Mouse (Mus musculus) splenic B cell, adult 2 months (primary cell): Measurements from ENCODE around the gene Srgap3.

Source experiments
- DNase-seq: peaks from one replicate; pipeline ENCODE4 v3.0.0-alpha.2; 2011; ENCODE audit warnings: low read depth, low spot score
- H3K27me3 ChIP-seq: 2 replicates; pipeline ENCODE4 v1.6.1; 2012; ENCODE audit warnings: mild to moderate bottlenecking, low read length, moderate library complexity, mixed read lengths; ENCODE audit not compliant: control insufficient read depth, poor library complexity, insufficient read depth, severe bottlenecking
- H3K36me3 ChIP-seq: 2 replicates; pipeline ENCODE4 v1.6.1; 2012; ENCODE audit warnings: mild to moderate bottlenecking, low read length, moderate library complexity, mixed read lengths; ENCODE audit not compliant: control insufficient read depth, poor library complexity, insufficient read depth, severe bottlenecking

The Srgap3 gene

GRCm38 (mm10) chr6:112958360-112958759 lies 11.3 kb upstream of the Srgap3 start:
- Histone ChIP-seq H3K36me3 (no peaks in the 10 kb centered on the region), H3K27me3 (no peaks in the 10 kb centered on the region)
- no peak for DNase-seq

DNA sequence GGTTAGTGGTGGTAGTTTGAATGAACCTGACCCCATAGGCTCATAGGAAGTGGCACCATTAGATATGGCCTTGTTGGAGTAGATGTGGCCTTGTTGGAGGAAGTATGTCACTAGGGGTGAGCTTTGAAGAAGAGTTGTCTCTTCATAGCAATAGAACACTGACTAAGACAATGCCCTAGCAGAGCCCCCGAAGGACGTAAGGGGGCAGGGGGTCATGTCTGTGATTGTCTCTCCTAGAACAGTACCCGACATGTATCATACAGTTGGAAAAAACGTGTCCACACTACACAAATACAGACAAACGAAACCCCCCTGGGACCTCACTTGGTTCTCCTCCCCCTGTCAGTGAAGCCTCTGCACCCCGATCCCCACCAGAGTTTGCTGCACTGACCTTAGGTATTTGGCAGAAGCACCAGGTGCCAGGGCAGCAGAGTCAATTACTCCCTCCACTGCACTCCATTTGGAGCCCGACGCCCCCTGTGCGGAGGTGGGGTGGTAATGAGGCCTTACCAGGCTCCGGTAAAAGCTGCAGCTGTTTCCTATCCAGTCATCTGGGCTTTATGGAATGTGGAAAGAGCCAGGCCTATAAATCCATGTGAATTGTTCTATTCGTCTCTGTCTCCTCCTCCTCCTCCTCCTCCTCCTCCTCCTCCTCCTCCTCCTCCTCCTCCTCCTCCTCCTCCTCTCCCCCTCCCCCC lies 10.7 kb upstream of the Srgap3 start:
- H3K36me3 ChIP-seq: no peaks in the 10 kb centered on the region

GRCm38 (mm10) chr6:112955773-112956172 lies 8.7 kb upstream of the Srgap3 start:
- H3K36me3 ChIP-seq: no peaks in the 10 kb centered on the region
- no peaks in the 10 kb centered on the region for H3K27me3 ChIP-seq
- DNase-seq: no peak

More for the DNA sequence above, 10.7 kb upstream of the Srgap3 start:
- H3K27me3 ChIP-seq: no peaks in the 10 kb centered on the region
- no peak for DNase-seq

DNA sequence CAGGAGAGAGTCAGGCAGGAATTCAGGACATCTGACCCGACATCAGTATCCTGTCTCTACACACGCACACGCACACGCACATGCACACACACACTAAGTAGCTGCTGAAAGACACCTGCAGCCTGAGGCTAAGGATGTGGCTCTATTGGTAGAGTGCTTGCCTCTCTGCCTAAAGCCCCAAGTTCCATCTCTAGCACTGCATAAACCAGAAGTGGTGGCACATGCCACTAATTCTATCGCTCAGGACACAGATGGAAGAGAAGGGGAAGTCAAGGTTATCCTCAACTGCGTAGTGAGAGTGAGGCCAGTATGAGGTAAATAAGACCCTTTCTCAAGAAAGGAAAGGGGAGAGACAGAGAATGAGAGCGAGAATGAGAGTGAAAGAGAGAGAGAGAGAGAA lies 6.8 kb upstream of the Srgap3 start:
- no peaks in the 10 kb centered on the region for H3K36me3 ChIP-seq
- no peak for DNase-seq
- no peaks in the 10 kb centered on the region for H3K27me3 ChIP-seq

DNA sequence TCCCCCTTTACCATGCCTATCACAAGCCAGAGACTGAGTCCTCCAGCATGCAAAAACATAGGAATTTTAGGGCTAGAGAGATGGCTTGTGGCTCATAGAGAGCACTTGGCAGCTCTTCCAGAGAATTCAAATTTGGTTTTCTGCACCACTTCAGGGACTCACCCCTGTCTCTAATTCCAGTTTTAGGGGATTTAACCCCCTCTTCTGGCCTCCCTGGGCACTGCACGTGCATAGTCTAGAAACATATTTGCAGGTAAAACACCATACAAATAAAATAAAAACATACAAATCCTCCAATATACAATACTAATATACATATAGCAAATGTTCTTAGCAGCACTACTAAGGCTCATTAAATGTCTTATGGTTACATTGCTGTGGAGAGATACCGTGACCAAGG lies 4.2 kb upstream of the Srgap3 start:
- H3K36me3 ChIP-seq: no peaks in the 10 kb centered on the region
- no peak for DNase-seq
- H3K27me3 ChIP-seq: no peaks in the 10 kb centered on the region

DNA sequence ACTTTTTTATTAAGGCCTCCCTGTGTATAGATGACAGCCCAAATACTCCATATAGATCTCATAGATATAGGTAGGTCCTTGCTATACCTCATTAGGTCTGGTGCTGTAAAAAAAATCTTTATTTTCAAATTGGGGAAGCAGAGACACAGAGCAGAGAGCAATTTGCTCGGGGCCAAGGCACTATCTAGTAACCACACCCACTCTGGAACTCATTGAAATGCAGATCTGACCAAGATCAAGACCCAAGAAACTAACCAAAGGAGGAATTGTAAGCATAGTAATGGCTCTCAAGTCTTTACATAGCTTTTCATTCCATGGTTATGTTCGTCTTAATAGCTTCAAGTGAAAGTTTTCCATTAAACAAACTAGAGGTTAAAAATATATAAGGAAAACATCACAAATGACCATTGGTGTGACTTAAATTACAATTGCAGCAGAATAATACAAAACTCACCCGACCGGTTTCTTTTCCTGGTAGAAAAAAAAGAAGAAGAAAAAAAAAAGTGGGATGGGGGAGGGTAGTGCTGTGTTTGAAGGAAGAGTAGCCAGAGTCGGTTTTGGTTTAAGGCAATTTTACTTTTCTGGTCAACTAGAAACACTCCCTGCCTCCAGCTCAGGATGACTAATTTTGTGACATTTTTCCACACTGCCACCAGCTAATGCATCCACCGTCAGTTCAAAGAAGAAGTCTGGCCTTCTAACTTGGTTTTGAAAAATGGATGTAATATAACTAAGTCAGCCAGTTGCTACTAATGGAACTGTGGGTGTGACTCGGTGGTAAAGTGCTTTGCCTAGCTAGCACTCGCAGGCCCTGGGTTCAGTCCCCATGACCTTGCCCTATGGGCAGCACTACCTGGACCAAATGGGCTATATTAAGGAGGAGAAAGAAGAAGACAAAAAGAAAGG lies 3.4 kb upstream of the Srgap3 start:
- DNase-seq: no peak
- H3K27me3 ChIP-seq: no peaks in the 10 kb centered on the region

GRCm38 (mm10) chr6:112949220-112949619 lies 2.2 kb upstream of the Srgap3 start:
- H3K36me3 ChIP-seq: no peaks in the 10 kb centered on the region
- no peak for DNase-seq
- no peaks in the 10 kb centered on the region for H3K27me3 ChIP-seq

More for the DNA sequence above, 3.4 kb upstream of the Srgap3 start:
- no peaks in the 10 kb centered on the region for H3K36me3 ChIP-seq

DNA sequence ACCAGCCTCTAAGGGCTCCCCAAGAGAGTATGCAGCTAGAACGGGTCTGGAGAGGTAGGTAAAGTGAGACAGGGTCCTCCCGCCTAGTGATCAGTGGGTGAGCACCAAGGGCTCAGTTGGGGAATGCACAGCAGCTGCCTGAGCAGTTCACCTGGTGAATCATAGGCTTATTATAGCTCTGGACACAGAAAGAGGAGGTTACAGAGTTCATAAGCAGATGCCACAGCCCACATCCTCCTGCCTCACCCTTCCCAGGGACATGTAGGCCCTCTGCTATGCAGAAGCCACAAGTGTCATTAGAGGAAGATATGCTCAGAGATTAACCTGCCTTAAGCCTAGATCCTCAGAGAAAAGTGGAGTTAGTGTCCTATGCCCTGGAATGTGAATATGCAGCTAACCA lies 1.4 kb upstream of the Srgap3 start:
- no peak for DNase-seq
- H3K36me3 ChIP-seq: no peaks in the 10 kb centered on the region
- H3K27me3 ChIP-seq: no peaks in the 10 kb centered on the region

GRCm38 (mm10) chr6:112946021-112946811 lies 850 bp downstream of the Srgap3 start:
- Histone ChIP-seq H3K27me3 (no peaks in the 10 kb centered on the region), H3K36me3 (no peaks in the 10 kb centered on the region)
- no peak for DNase-seq

DNA sequence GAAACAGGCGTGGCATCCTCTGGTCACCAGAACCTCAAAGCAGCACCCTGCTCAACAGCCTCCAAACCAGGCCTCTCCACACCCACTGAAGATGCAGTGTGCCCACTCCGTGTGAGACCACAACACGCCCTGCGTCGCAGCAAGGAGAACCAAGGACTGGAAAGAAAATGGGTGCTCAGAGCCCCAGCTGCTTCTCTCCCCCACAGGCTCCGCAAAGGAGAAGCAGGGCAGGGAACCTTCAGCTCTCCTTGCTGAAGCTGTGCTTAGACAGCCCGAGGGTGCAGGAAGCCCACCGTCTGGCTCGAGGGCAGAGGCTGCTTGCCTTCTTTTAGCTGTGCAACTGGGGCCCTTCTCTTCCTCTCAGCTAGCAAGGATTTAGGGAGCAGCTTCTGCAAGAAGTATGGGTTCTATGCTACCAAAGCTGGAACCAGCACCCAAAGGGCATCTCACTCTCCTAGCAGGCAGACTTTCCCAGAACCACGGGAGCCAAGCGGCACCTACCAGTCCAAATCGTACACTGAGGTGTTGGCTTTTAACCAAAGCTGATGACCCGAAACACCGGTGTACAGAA lies 1.8 kb downstream of the Srgap3 start:
- no peak for DNase-seq
- Histone ChIP-seq H3K27me3 (no peaks in the 10 kb centered on the region), H3K36me3 (no peaks in the 10 kb centered on the region)

GRCm38 (mm10) chr6:112943596-112944245 lies 3.3 kb downstream of the Srgap3 start:
- Histone ChIP-seq H3K27me3 (no peaks in the 10 kb centered on the region), H3K36me3 (no peaks in the 10 kb centered on the region)
- no peak for DNase-seq

GRCm38 (mm10) chr6:112939281-112939680 lies 7.8 kb downstream of the Srgap3 start:
- H3K27me3 ChIP-seq: no peaks in the 10 kb centered on the region
- no peaks in the 10 kb centered on the region for H3K36me3 ChIP-seq
- no peak for DNase-seq

DNA sequence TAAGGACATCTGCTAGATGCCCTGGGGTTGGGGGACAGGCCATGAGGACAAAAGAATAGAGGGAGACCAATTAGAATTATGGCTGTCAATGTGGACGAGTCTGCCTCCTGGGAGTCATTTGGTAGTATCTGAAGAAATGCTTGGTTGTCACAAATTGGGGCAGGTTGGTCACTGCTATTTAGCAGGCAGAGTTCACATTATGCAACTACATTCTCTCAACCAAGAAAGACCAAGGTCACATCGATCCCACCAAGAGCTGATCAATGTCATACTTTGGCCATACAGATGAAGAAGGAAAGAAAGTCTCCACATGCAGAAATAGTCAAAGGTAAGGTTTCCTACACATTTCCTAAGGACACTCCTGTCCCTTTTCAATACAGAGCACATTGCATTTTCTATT lies 9.3 kb downstream of the Srgap3 start:
- Histone ChIP-seq H3K36me3 (no peaks in the 10 kb centered on the region), H3K27me3 (no peaks in the 10 kb centered on the region)
- DNase-seq: no peak

DNA sequence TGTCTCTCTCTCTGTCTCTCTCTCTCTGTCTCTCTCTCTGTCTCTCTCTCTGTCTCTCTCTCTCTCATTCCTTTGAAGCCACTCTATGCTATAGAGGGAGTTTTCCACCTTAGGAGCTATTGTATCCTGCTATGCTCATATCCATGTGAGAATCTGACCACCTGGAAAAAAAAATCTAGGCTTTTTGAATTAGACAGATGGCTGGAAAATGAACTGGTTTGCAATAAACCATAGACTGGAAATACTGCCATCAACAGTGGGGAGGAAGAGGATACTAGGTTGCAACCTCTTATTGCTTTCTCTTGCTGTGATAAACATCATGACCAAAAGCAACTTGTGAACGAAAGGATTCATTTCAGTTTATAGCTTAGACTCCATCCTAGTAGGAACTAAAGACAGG lies 12.6 kb downstream of the Srgap3 start:
- no peaks in the 10 kb centered on the region for H3K36me3 ChIP-seq
- H3K27me3 ChIP-seq: no peaks in the 10 kb centered on the region
- DNase-seq: no peak
